Mouse (Mus musculus): ENCODE measurements at regions not wholly inside any gene's neighbourhood (a gene's known extent, or its start where the extent isn't known, plus 50 kb on each side); places are given as distances from the start of the nearest gene placed in this dataset.

- Histone ChIP-seq H3K4me1 (no peaks in the 10 kb centered on the region), H3K27ac (no peak overlapping the region), H3K4me2 (no peak overlapping the region), H3K4me3 (no peak overlapping the region), H3K36me3 (no peaks in the 10 kb centered on the region), H3K27me3 (replicated peaks) (0 out of 2 replicates have a peak, but pooled peaks cover 2% of the 10 kb centered on the region), H3K9ac (no peak overlapping the region), H3K9me3 (replicated peaks) (no peaks in the 10 kb centered on the region)
- ATAC-seq: no peak
- WGBS (ENCODE audit: insufficient replicate concordance): 71% methylated on average over 6 of the region's 6 CpGs
Observed at GRCm38 (mm10) chr11:33007366-33007765, 139.8 kb downstream of the Fgf18 start.

GRCm38 (mm10) chr11:33005183-33005582 is 142.0 kb downstream of the Fgf18 start:
- Histone ChIP-seq H3K4me1 (no peaks in the 10 kb centered on the region), H3K4me3 (no peak overlapping the region), H3K27ac (no peak overlapping the region), H3K4me2 (no peak overlapping the region), H3K36me3 (no peaks in the 10 kb centered on the region), H3K9ac (no peak overlapping the region), H3K27me3 (replicated peaks) (0 out of 2 replicates have a peak, but pooled peaks cover 2% of the 10 kb centered on the region), H3K9me3 (replicated peaks) (no peaks in the 10 kb centered on the region)
- no peak for ATAC-seq
- 64% methylated on average over 4 of the region's 4 CpGs for WGBS (ENCODE audit: insufficient replicate concordance)

GRCm38 (mm10) chr11:33004603-33005002 is 142.6 kb downstream of the Fgf18 start:
- Histone ChIP-seq H3K4me1 (no peaks in the 10 kb centered on the region), H3K27ac (no peak overlapping the region), H3K36me3 (no peaks in the 10 kb centered on the region), H3K4me2 (no peak overlapping the region), H3K4me3 (no peak overlapping the region), H3K9me3 (replicated peaks) (no peaks in the 10 kb centered on the region), H3K9ac (no peak overlapping the region), H3K27me3 (replicated peaks) (0 out of 2 replicates have a peak, but pooled peaks cover 2% of the 10 kb centered on the region)
- no peak for ATAC-seq
- 76% methylated on average over 11 of the region's 11 CpGs for WGBS (ENCODE audit: insufficient replicate concordance)

GRCm38 (mm10) chr11:32999684-33000255 is 147.4 kb downstream of the Fgf18 start:
- H3K4me2 ChIP-seq: no peak overlapping the region
- no peaks in the 10 kb centered on the region for H3K9me3 ChIP-seq (replicated peaks)
- no peaks in the 10 kb centered on the region for H3K4me1 ChIP-seq
- H3K4me3 ChIP-seq: no peak overlapping the region
- WGBS (ENCODE audit: insufficient replicate concordance): 60% methylated on average over 4 of the region's 4 CpGs
- H3K27ac ChIP-seq: no peak overlapping the region
- no peaks in the 10 kb centered on the region for H3K36me3 ChIP-seq
- H3K9ac ChIP-seq: no peak overlapping the region
- no peaks in the 10 kb centered on the region for H3K27me3 ChIP-seq (replicated peaks)
- no peak for ATAC-seq

- Histone ChIP-seq H3K9me3 (replicated peaks) (no peaks in the 10 kb centered on the region), H3K27ac (no peak overlapping the region), H3K4me3 (no peak overlapping the region), H3K27me3 (replicated peaks) (no peaks in the 10 kb centered on the region), H3K4me1 (no peaks in the 10 kb centered on the region), H3K4me2 (no peak overlapping the region), H3K36me3 (no peaks in the 10 kb centered on the region), H3K9ac (no peak overlapping the region)
- WGBS (ENCODE audit: insufficient replicate concordance): 68% methylated on average over 14 of the region's 14 CpGs
- ATAC-seq: no peak
Observed at GRCm38 (mm10) chr11:32998687-32999605, 148.3 kb downstream of the Fgf18 start.

- H3K4me3 ChIP-seq: no peak overlapping the region
- H3K4me2 ChIP-seq: no peak overlapping the region
- H3K4me1 ChIP-seq: no peaks in the 10 kb centered on the region
- 47% methylated on average over 4 of the region's 4 CpGs for WGBS (ENCODE audit: insufficient replicate concordance)
- H3K27me3 ChIP-seq (replicated peaks): no peaks in the 10 kb centered on the region
- no peaks in the 10 kb centered on the region for H3K9me3 ChIP-seq (replicated peaks)
- no peak overlapping the region for H3K27ac ChIP-seq
- no peaks in the 10 kb centered on the region for H3K36me3 ChIP-seq
- no peak for ATAC-seq
- H3K9ac ChIP-seq: no peak overlapping the region
Observed at GRCm38 (mm10) chr11:32994391-32994790, 152.8 kb downstream of the Fgf18 start.

GRCm38 (mm10) chr11:32993439-32993838 is 153.8 kb downstream of the Fgf18 start:
- H3K27me3 ChIP-seq (replicated peaks): no peaks in the 10 kb centered on the region
- H3K4me1 ChIP-seq: no peaks in the 10 kb centered on the region
- ATAC-seq: no peak
- H3K4me2 ChIP-seq: no peak overlapping the region
- H3K9me3 ChIP-seq (replicated peaks): no peaks in the 10 kb centered on the region
- no peak overlapping the region for H3K4me3 ChIP-seq
- H3K27ac ChIP-seq: no peak overlapping the region
- no peak overlapping the region for H3K9ac ChIP-seq
- WGBS (ENCODE audit: insufficient replicate concordance): 68% methylated on average over 8 of the region's 8 CpGs
- no peaks in the 10 kb centered on the region for H3K36me3 ChIP-seq

- no peak overlapping the region for H3K27ac ChIP-seq
- H3K36me3 ChIP-seq: no peaks in the 10 kb centered on the region
- no peaks in the 10 kb centered on the region for H3K27me3 ChIP-seq (replicated peaks)
- H3K4me1 ChIP-seq: no peaks in the 10 kb centered on the region
- H3K9me3 ChIP-seq (replicated peaks): no peaks in the 10 kb centered on the region
- no peak overlapping the region for H3K4me2 ChIP-seq
- no peak overlapping the region for H3K9ac ChIP-seq
- no peak for ATAC-seq
- H3K4me3 ChIP-seq: no peak overlapping the region
- WGBS (ENCODE audit: insufficient replicate concordance): 70% methylated on average over 5 of the region's 5 CpGs
Observed at GRCm38 (mm10) chr11:32991036-32991616, 156.1 kb downstream of the Fgf18 start.

- WGBS (ENCODE audit: insufficient replicate concordance): 76% methylated on average over 12 of the region's 12 CpGs
- no peaks in the 10 kb centered on the region for H3K27me3 ChIP-seq (replicated peaks)
- no peak for ATAC-seq
- no peaks in the 10 kb centered on the region for H3K36me3 ChIP-seq
- H3K4me3 ChIP-seq: no peak overlapping the region
- no peak overlapping the region for H3K9ac ChIP-seq
- H3K9me3 ChIP-seq (replicated peaks): no peaks in the 10 kb centered on the region
- H3K4me2 ChIP-seq: no peak overlapping the region
- H3K27ac ChIP-seq: no peak overlapping the region
- H3K4me1 ChIP-seq: no peaks in the 10 kb centered on the region
Observed at GRCm38 (mm10) chr11:32990201-32990600, 157.0 kb downstream of the Fgf18 start.

- no peak overlapping the region for H3K9ac ChIP-seq
- H3K4me2 ChIP-seq: no peak overlapping the region
- H3K4me3 ChIP-seq: no peak overlapping the region
- H3K36me3 ChIP-seq: no peaks in the 10 kb centered on the region
- WGBS (ENCODE audit: insufficient replicate concordance): 75% methylated on average over 7 of the region's 7 CpGs
- H3K4me1 ChIP-seq: no peaks in the 10 kb centered on the region
- no peak overlapping the region for H3K27ac ChIP-seq
- ATAC-seq: no peak
- no peaks in the 10 kb centered on the region for H3K27me3 ChIP-seq (replicated peaks)
- H3K9me3 ChIP-seq (replicated peaks): no peaks in the 10 kb centered on the region
Observed at GRCm38 (mm10) chr11:32978899-32979298, 154.5 kb upstream of the Smim23 start.

- whole genome bisulfite sequencing (ENCODE audit: insufficient replicate concordance): 49% methylated on average over 2 of the region's 2 CpGs
- Histone ChIP-seq H3K36me3 (no peaks in the 10 kb centered on the region), H3K27ac (no peak overlapping the region), H3K4me3 (no peak overlapping the region), H3K4me1 (no peaks in the 10 kb centered on the region), H3K27me3 (replicated peaks) (no peaks in the 10 kb centered on the region), H3K4me2 (no peak overlapping the region), H3K9ac (no peak overlapping the region), H3K9me3 (replicated peaks) (no peaks in the 10 kb centered on the region)
- ATAC-seq: no peak
Observed at GRCm38 (mm10) chr11:32976572-32976971, 152.2 kb upstream of the Smim23 start.

GRCm38 (mm10) chr11:32973453-32973852 is 149.0 kb upstream of the Smim23 start:
- Histone ChIP-seq H3K9ac (no peak overlapping the region), H3K27me3 (replicated peaks) (no peaks in the 10 kb centered on the region), H3K36me3 (no peaks in the 10 kb centered on the region), H3K9me3 (replicated peaks) (no peaks in the 10 kb centered on the region), H3K27ac (no peak overlapping the region), H3K4me3 (no peak overlapping the region), H3K4me1 (no peaks in the 10 kb centered on the region), H3K4me2 (no peak overlapping the region)
- ATAC-seq: no peak
- 47% methylated on average over 4 of the region's 4 CpGs for WGBS (ENCODE audit: insufficient replicate concordance)

Data from liver, embryonic 12.5 days (tissue).